Mouse (Mus musculus) liver, adult (tissue): ENCODE measurements around the gene Pde1b.

ENCODE experiments used
- GATA4 ChIP-seq: IDR thresholded peaks from 2 replicates; pipeline ENCODE4 v1.6.1; 2014; ENCODE audit warnings: mild to moderate bottlenecking, low read length; ENCODE audit not compliant: insufficient replicate concordance

Pde1b gene

GRCm38 (mm10) chr15:103502435-103503250 is at the start of gene Pde1b:
Pde1b (plus strand) TSS chr15:103503034.
- no peak for TF ChIP-seq GATA4

- TF ChIP-seq GATA4 = no peak
Measured at GRCm38 (mm10) chr15:103453551-103454218, 49.1 kb upstream of the Pde1b start, which contains the start of gene Nckap1l. Nckap1l (plus strand) TSS chr15:103453794.

- TF ChIP-seq GATA4 = no peak
Measured at GRCm38 (mm10) chr15:103454449-103454848, 48.4 kb upstream of the Pde1b start.

- no peak for TF ChIP-seq GATA4
Measured at GRCm38 (mm10) chr15:103462539-103463261, 40.1 kb upstream of the Pde1b start.

- TF ChIP-seq GATA4 = no peak
Measured at GRCm38 (mm10) chr15:103471488-103472194, 31.2 kb upstream of the Pde1b start.

GRCm38 (mm10) chr15:103472265-103472664 is 30.6 kb upstream of the Pde1b start:
- TF ChIP-seq GATA4 = no peak

GRCm38 (mm10) chr15:103473182-103473581 is 29.7 kb upstream of the Pde1b start:
- TF ChIP-seq GATA4 = no peak

- TF ChIP-seq GATA4 = no peak
Measured at GRCm38 (mm10) chr15:103473769-103474168, 29.1 kb upstream of the Pde1b start.

GRCm38 (mm10) chr15:103479080-103479606 is 23.7 kb upstream of the Pde1b start:
- TF ChIP-seq GATA4 = no peak

GRCm38 (mm10) chr15:103480129-103480528 is 22.7 kb upstream of the Pde1b start:
- TF ChIP-seq GATA4 = no peak

GRCm38 (mm10) chr15:103482488-103482887 is 20.3 kb upstream of the Pde1b start:
- TF ChIP-seq GATA4 = no peak

- no peak for TF ChIP-seq GATA4
Measured at GRCm38 (mm10) chr15:103484490-103484889, 18.3 kb upstream of the Pde1b start.

GRCm38 (mm10) chr15:103485106-103485505 is 17.7 kb upstream of the Pde1b start:
- TF ChIP-seq GATA4 = no peak

GRCm38 (mm10) chr15:103486658-103487057 is 16.2 kb upstream of the Pde1b start:
- no peak for TF ChIP-seq GATA4

- no peak for TF ChIP-seq GATA4
Measured at GRCm38 (mm10) chr15:103488336-103488735, 14.5 kb upstream of the Pde1b start.
